Mouse (Mus musculus): ENCODE data around the gene Ccdc175. TPM values are rescaled to one million over a fixed set of nuclear protein-coding genes. Genes with fewer than 3 reads are reported as not detected.

The Ccdc175 gene
- total and polyA plus RNA-seq, 3 experiments = not detected

DNA sequence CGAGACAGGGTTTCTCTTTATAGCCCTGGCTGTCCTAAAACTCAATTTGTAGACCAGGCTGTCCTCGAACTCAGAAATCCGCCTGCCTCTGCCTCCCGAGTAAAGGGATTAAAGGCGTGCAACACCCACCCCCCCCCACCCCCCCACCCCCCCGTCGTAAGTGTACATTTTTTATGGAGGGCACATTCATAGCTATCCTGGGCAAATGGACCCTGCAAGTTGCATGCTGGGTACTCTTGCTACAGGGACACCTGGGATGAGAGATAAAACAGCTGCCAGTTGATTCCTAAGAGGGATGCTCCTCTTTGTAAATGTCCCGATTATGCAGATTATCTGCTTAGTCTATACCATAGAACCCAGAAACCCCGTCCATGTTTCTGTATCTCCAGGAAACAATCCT, 101.6 kb downstream of the Ccdc175 start:
- Histone ChIP-seq H3K27ac (ENCODE audit: insufficient read depth, low read depth) (no peak overlapping the region), H3K9ac (ENCODE audit: insufficient read depth, low read depth) (no peak overlapping the region), H3K9me3 (replicated peaks; ENCODE audit: low read length) (no peaks in the 10 kb centered on the region), H3K36me3 (replicated peaks in 1 of 2; ENCODE audit: control insufficient read depth in 1 of 2, insufficient read depth in 1 of 2, low read length in 1 of 2) (no peaks in the 10 kb centered on the region), H3K4me2 (ENCODE audit: insufficient read depth, low read depth, poor library complexity, severe bottlenecking) (no peak overlapping the region), H3K27me3 (replicated peaks) (no peaks in the 10 kb centered on the region), H3K4me3 (replicated peaks in 1 of 3; ENCODE audit: low read depth in 2 of 3, low read length in 2 of 3, poor library complexity in 1 of 3) (no peak overlapping the region), H3K4me1 (ENCODE audit: control insufficient read depth in 1 of 2, insufficient read depth in 2 of 2) (peaks cover 4 to 21% of the 10 kb centered on the region in 2 experiments; a peak in 3 of 4 replicates), H3K79me2 (replicated peaks; ENCODE audit: control insufficient read depth, extremely low read depth, insufficient read depth, poor library complexity, severe bottlenecking) (no peaks in the 10 kb centered on the region)
- DNase-seq (ENCODE audit: extremely low read depth) = no peak
- dilution Hi-C loops (cut with MboI; ENCODE audit: extremely low pct_ligation_motif_present, extremely low pct_unique_long_range_greater_than_20kb, low sequenced_read_pairs) = no loop called here
- TF ChIP-seq KAT2A (IDR thresholded peaks at IDR 0.05; ENCODE audit: insufficient replicate concordance, low read length) = no peak
- TF ChIP-seq PAX5 (IDR thresholded peaks at IDR 0.05; ENCODE audit: low read length) = no peak
- TF ChIP-seq CTCF (conservative IDR thresholded peaks at IDR 0.05 in 1 of 2, IDR thresholded peaks at IDR 0.05 in 1 of 2; ENCODE audit: low read depth in 2 of 2, low read length in 2 of 2) = no peak
- no peak for TF ChIP-seq BHLHE40 (IDR thresholded peaks at IDR 0.05; ENCODE audit: low read depth, low read length)
- in situ Hi-C loops (cut with MboI; ENCODE audit: low pct_ligation_motif_present, low pct_unique_long_range_greater_than_20kb, low sequenced_read_pairs) = no loop called here

DNA sequence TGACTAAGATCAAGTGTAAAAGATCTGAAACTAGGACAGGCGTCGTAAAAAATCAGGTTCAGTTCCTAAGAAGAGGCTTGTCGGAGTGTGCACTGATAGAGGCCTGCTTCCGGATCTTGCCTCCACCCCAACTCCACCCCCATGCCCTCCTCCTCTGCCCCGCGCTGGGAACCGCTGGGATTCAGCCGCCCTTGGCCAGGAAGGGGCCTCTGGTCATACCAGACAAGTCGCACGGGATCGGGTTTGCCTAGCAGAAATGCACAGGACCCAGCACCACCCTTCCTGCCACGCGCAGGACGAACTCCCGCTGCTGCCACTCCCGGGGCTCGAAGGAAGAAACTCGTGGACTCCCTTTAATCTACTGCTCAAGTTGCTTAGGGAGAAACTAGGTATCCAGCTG, 102.5 kb downstream of the Ccdc175 start:
- H3K4me3 ChIP-seq (replicated peaks in 1 of 3; ENCODE audit: low read depth in 2 of 3, low read length in 2 of 3, poor library complexity in 1 of 3) = no peak overlapping the region
- dilution Hi-C loops (cut with MboI; ENCODE audit: extremely low pct_ligation_motif_present, extremely low pct_unique_long_range_greater_than_20kb, low sequenced_read_pairs) = no loop called here

DNA sequence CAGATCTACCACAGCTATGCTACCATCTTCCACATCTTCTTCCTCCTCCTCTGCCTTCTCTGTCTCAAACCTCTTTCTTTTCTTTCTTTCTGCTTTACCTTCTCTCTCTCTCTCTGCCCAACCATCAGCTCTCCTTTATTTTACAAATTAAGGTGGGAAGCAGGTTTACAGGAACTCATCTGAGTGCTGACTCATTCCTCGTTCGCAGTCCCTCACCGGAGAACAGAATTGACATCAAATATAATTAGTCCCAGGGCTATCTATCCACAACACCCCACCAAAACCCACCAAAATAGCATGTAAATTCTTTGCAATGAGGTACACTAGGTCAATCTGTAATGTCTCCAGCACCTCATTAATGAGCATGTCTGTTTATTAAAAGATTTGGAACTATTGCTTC, 102.9 kb downstream of the Ccdc175 start:
- in situ Hi-C loops (cut with MboI; ENCODE audit: low pct_ligation_motif_present, low pct_unique_long_range_greater_than_20kb, low sequenced_read_pairs) = no loop called here
- no peaks in the 10 kb centered on the region for H3K9me3 ChIP-seq (replicated peaks; ENCODE audit: low read length)
- TF ChIP-seq MAFK (IDR thresholded peaks at IDR 0.05; ENCODE audit: insufficient replicate concordance, low read length) = no peak
- TF ChIP-seq ZKSCAN1 (IDR thresholded peaks at IDR 0.05; ENCODE audit: borderline replicate concordance, low read depth, low read length) = no peak
- TF ChIP-seq ZC3H11A (IDR thresholded peaks at IDR 0.05; ENCODE audit: low read depth, low read length) = no peak

More for the DNA sequence above, 102.5 kb downstream of the Ccdc175 start:
- Histone ChIP-seq H3K9ac (ENCODE audit: insufficient read depth, low read depth) (no peak overlapping the region), H3K36me3 (replicated peaks in 1 of 2; ENCODE audit: control insufficient read depth in 1 of 2, insufficient read depth in 1 of 2, low read length in 1 of 2) (no peaks in the 10 kb centered on the region), H3K79me2 (replicated peaks; ENCODE audit: control insufficient read depth, extremely low read depth, insufficient read depth, poor library complexity, severe bottlenecking) (no peaks in the 10 kb centered on the region), H3K4me1 (ENCODE audit: control insufficient read depth in 1 of 2, insufficient read depth in 2 of 2) (peaks cover 4 to 13% of the 10 kb centered on the region in 2 experiments; a peak in 3 of 4 replicates), H3K27me3 (replicated peaks) (no peaks in the 10 kb centered on the region), H3K4me2 (ENCODE audit: insufficient read depth, low read depth, poor library complexity, severe bottlenecking) (no peak overlapping the region), H3K27ac (ENCODE audit: insufficient read depth, low read depth) (no peak overlapping the region), H3K9me3 (replicated peaks; ENCODE audit: low read length) (no peaks in the 10 kb centered on the region)
- no peak for TF ChIP-seq SMC3 (IDR thresholded peaks at IDR 0.05; ENCODE audit: low read depth, low read length)
- TF ChIP-seq NRF1 (IDR thresholded peaks at IDR 0.05; ENCODE audit: low read depth, low read length) = no peak
- TF ChIP-seq CTCF (conservative IDR thresholded peaks at IDR 0.05 in 1 of 2, IDR thresholded peaks at IDR 0.05 in 1 of 2; ENCODE audit: low read depth in 2 of 2, low read length in 2 of 2) = no peak
- no peak for TF ChIP-seq MYC (IDR thresholded peaks at IDR 0.05; ENCODE audit: low read depth, low read length)
- TF ChIP-seq POLR2AphosphoS2 (IDR thresholded peaks at IDR 0.05; ENCODE audit: low read depth, low read length) = no peak
- TF ChIP-seq UBTF (IDR thresholded peaks at IDR 0.05; ENCODE audit: low read depth, low read length) = no peak
- no peak for TF ChIP-seq ZC3H11A (IDR thresholded peaks at IDR 0.05; ENCODE audit: low read depth, low read length)
- TF ChIP-seq RCOR1 (conservative IDR thresholded peaks at IDR 0.05; ENCODE audit: low read depth, low read length) = no peak
- TF ChIP-seq RAD21 (IDR thresholded peaks at IDR 0.05; ENCODE audit: low read depth, low read length) = no peak
- no peak for TF ChIP-seq USF2 (conservative IDR thresholded peaks at IDR 0.05; ENCODE audit: low read depth, low read length)
- in situ Hi-C loops (cut with MboI; ENCODE audit: low pct_ligation_motif_present, low pct_unique_long_range_greater_than_20kb, low sequenced_read_pairs) = no loop called here
- no peak for DNase-seq (ENCODE audit: extremely low read depth)

More for the DNA sequence above, 102.9 kb downstream of the Ccdc175 start:
- H3K27ac ChIP-seq (ENCODE audit: insufficient read depth, low read depth) = no peak overlapping the region
- H3K9ac ChIP-seq (ENCODE audit: insufficient read depth, low read depth) = no peak overlapping the region
- DNase-seq (ENCODE audit: extremely low read depth) = no peak
- dilution Hi-C loops (cut with MboI; ENCODE audit: extremely low pct_ligation_motif_present, extremely low pct_unique_long_range_greater_than_20kb, low sequenced_read_pairs) = no loop called here
- H3K4me2 ChIP-seq (ENCODE audit: insufficient read depth, low read depth, poor library complexity, severe bottlenecking) = no peak overlapping the region
- no peaks in the 10 kb centered on the region for H3K27me3 ChIP-seq (replicated peaks)
- H3K36me3 ChIP-seq (replicated peaks in 1 of 2; ENCODE audit: control insufficient read depth in 1 of 2, insufficient read depth in 1 of 2, low read length in 1 of 2) = no peaks in the 10 kb centered on the region
- no peaks in the 10 kb centered on the region for H3K79me2 ChIP-seq (replicated peaks; ENCODE audit: control insufficient read depth, extremely low read depth, insufficient read depth, poor library complexity, severe bottlenecking)
- no peak overlapping the region for H3K4me3 ChIP-seq (replicated peaks in 1 of 3; ENCODE audit: low read depth in 2 of 3, low read length in 2 of 3, poor library complexity in 1 of 3)
- peaks cover 4 to 10% of the 10 kb centered on the region in 2 experiments; a peak in 3 of 4 replicates for H3K4me1 ChIP-seq (ENCODE audit: control insufficient read depth in 1 of 2, insufficient read depth in 2 of 2)

All from CH12.LX (cell line).